ENCODE assay signal across 23 mouse cellular contexts in genomic region chr14:25536476-25536875, GRCm38 (mm10).
A peak's percentile ranks its signal among the peaks of the same experiment; 100 is the strongest.
DNase-seq lines count a peak whose midpoint lies in the region; ATAC-seq and TF ChIP-seq lines count a peak whose summit lies in the region.
"Had no signal": no experiment of that assay in that cellular context is flagged by ENCODE, and none has a peak within 500 bp of the region (broad histone marks: within the 10 kb centered on the region; RNA-seq: fewer than 3 reads in every experiment).

No protein-coding gene starts in this region.

- peaks cover 43% of the 10 kb centered on the region for H3K36me3 ChIP-seq in heart, embryonic 10.5 days
- H3K36me3 ChIP-seq in megakaryocyte, embryonic 14.5 days (replicated peaks; ENCODE audit: low read length), result peaks cover 88% of the 10 kb centered on the region
- peaks cover 48% of the 10 kb centered on the region for H3K36me3 ChIP-seq in liver, embryonic 12.5 days
- H3K36me3 ChIP-seq in myocyte (ENCODE audit: control insufficient read depth, insufficient read depth), result peaks cover 10% of the 10 kb centered on the region
- H3K36me3 ChIP-seq in thymus, adult 2 months (ENCODE audit: control insufficient read depth, insufficient read depth, low read length), result no peaks in the 10 kb centered on the region

- H3K27ac ChIP-seq in heart, embryonic 10.5 days, result peak overlapping the region; percentile 76
- H3K27ac ChIP-seq in liver, embryonic 12.5 days, result peak overlapping the region; percentile 79
- no peak overlapping the region for H3K27ac ChIP-seq in thymus, adult 2 months (ENCODE audit: control insufficient read depth, insufficient read depth, low read length)
- H3K27ac ChIP-seq: left cerebral cortex, adult 2 months had no signal

- DNase-seq in heart, embryonic 10.5 days (ENCODE audit: low spot score), result peak; percentile 91
- DNase-seq in heart, adult 11 months, result no peak
- no peak for DNase-seq in thymus, adult 2 months
- no peak for DNase-seq in retina, embryonic 14.5 days (ENCODE audit: low spot score)
- DNase-seq: adrenal gland, postnatal 25 days; cerebellum, adult 9-10 months; gastrocnemius, adult 2 months; heart, postnatal 10 days; kidney, adult 8-10 months; kidney, postnatal 10 days; right cerebral cortex, postnatal 25 days; spleen, adult 18-20 months; thymus, postnatal 25 days had no signal

- no peak for ATAC-seq in megakaryocyte, adult 5-6 weeks (ENCODE audit: poor library complexity, severe bottlenecking)
- peak; percentile 75 for ATAC-seq in liver, embryonic 12.5 days
- ATAC-seq: forebrain, embryonic 14.5 days; inflammation-experienced regulatory T-cells, adult 6 months; lung, postnatal 0 days; midbrain, embryonic 16.5 days had no signal

- peaks cover 25% of the 10 kb centered on the region for H3K79me2 ChIP-seq in myocyte (ENCODE audit: control insufficient read depth, insufficient read depth)

- TF ChIP-seq POLR2A in myocyte (IDR thresholded peaks at IDR 0.05; ENCODE audit: insufficient read length, low read depth), result peak; percentile 16
- TF ChIP-seq POLR2A in thymus, adult 2 months (IDR thresholded peaks at IDR 0.05; ENCODE audit: control insufficient read depth, extremely low read depth, insufficient read depth, low read length, poor library complexity), result no peak

- peak overlapping the region; percentile 33; the same call in 1 of the 2 replicates for H3K9ac ChIP-seq in liver, embryonic 12.5 days
- H3K9ac ChIP-seq: hindbrain, embryonic 13.5 days had no signal

- H3K4me2 ChIP-seq in liver, embryonic 12.5 days, result peak overlapping the region; percentile 53
- no peak overlapping the region for H3K4me2 ChIP-seq in myocyte (ENCODE audit: low read depth)
- H3K4me2 ChIP-seq: hindbrain, embryonic 13.5 days had no signal

- no peak overlapping the region for H3K4me3 ChIP-seq in heart, embryonic 10.5 days
- H3K4me3 ChIP-seq in megakaryocyte, embryonic 14.5 days (replicated peaks), result peak overlapping the region; percentile 53
- no peak overlapping the region for H3K4me3 ChIP-seq in liver, embryonic 12.5 days
- H3K4me3 ChIP-seq in myocyte, result no peak overlapping the region
- H3K4me3 ChIP-seq in thymus, adult 2 months (ENCODE audit: control insufficient read depth, insufficient read depth, low read length), result no peak overlapping the region
- H3K4me3 ChIP-seq: gastrocnemius, adult 2 months; hindbrain, embryonic 13.5 days; left cerebral cortex, adult 2 months had no signal

- no peak overlapping the region for H3ac ChIP-seq in myocyte (ENCODE audit: control insufficient read depth, insufficient read length)

- H3K9me3 ChIP-seq in heart, embryonic 10.5 days, result no peaks in the 10 kb centered on the region
- H3K9me3 ChIP-seq in megakaryocyte, embryonic 14.5 days, result no peaks in the 10 kb centered on the region
- H3K9me3 ChIP-seq in liver, embryonic 12.5 days (replicated peaks), result no peaks in the 10 kb centered on the region
- H3K9me3 ChIP-seq: hindbrain, embryonic 13.5 days had no signal

- H3K27me3 ChIP-seq in heart, embryonic 10.5 days (ENCODE audit: insufficient read depth, poor library complexity, severe bottlenecking), result no peaks in the 10 kb centered on the region
- H3K27me3 ChIP-seq in megakaryocyte, embryonic 14.5 days (replicated peaks), result peaks cover 5% of the 10 kb centered on the region
- no peaks in the 10 kb centered on the region for H3K27me3 ChIP-seq in liver, embryonic 12.5 days (replicated peaks)
- no peaks in the 10 kb centered on the region for H3K27me3 ChIP-seq in myocyte (ENCODE audit: control insufficient read depth, insufficient read depth, insufficient read length)
- no peaks in the 10 kb centered on the region for H3K27me3 ChIP-seq in thymus, adult 2 months (ENCODE audit: control insufficient read depth, insufficient read depth, low read length)
- H3K27me3 ChIP-seq: hindbrain, embryonic 13.5 days had no signal

- no peak for TF ChIP-seq CTCF in thymus, adult 2 months (IDR thresholded peaks at IDR 0.05; ENCODE audit: borderline replicate concordance, control insufficient read depth, extremely low read depth, insufficient read depth, low read length, poor library complexity)

- H3K4me1 ChIP-seq in heart, embryonic 10.5 days, result peaks cover 78% of the 10 kb centered on the region
- peaks cover 90% of the 10 kb centered on the region for H3K4me1 ChIP-seq in megakaryocyte, embryonic 14.5 days
- peaks cover 83% of the 10 kb centered on the region for H3K4me1 ChIP-seq in liver, embryonic 12.5 days
- peaks cover 18% of the 10 kb centered on the region for H3K4me1 ChIP-seq in thymus, adult 2 months (replicated peaks; ENCODE audit: control insufficient read depth, insufficient read depth, low read length)

- 73% methylated on average over 8 of the region's 8 CpGs for WGBS in heart, embryonic 10.5 days
- 49% methylated on average over 8 of the region's 8 CpGs for WGBS in liver, embryonic 12.5 days (ENCODE audit: insufficient replicate concordance)
- 95% methylated on average over 8 of the region's 8 CpGs for WGBS in thymus, adult 2 months

TF ChIP-seq in myocyte, 11 proteins besides CTCF, POLR2A, EP300 and RAD21:
- TF ChIP-seq CEBPB (IDR thresholded peaks at IDR 0.05; ENCODE audit: insufficient read depth, poor library complexity, severe bottlenecking), result no peak
- TF ChIP-seq MYOD1 (IDR thresholded peaks at IDR 0.05; ENCODE audit: control insufficient read depth in 1 of 3, insufficient read length in 2 of 3, low read depth in 2 of 3), result no peak
- TF ChIP-seq TCF3 (IDR thresholded peaks at IDR 0.05; ENCODE audit: insufficient read length, low read depth), result no peak
- TF ChIP-seq TCF12 (IDR thresholded peaks at IDR 0.05; ENCODE audit: insufficient read depth, poor library complexity, severe bottlenecking), result no peak
- no peak for TF ChIP-seq REST (IDR thresholded peaks at IDR 0.05; ENCODE audit: insufficient read depth, insufficient read length)
- no peak for TF ChIP-seq USF1 (IDR thresholded peaks at IDR 0.05; ENCODE audit: low read depth)
- no peak for TF ChIP-seq POLR2AphosphoS2 (IDR thresholded peaks at IDR 0.05; ENCODE audit: insufficient read length, low read depth)
- TF ChIP-seq MYOG (IDR thresholded peaks at IDR 0.05; ENCODE audit: control insufficient read depth in 1 of 3, insufficient read depth in 1 of 3, insufficient read length in 2 of 3, low read depth in 2 of 3), result no peak
- no peak for TF ChIP-seq SRF (IDR thresholded peaks at IDR 0.05; ENCODE audit: control insufficient read depth, insufficient read length, low read depth)
